Mouse (Mus musculus) large intestine, adult 2 months (tissue): ENCODE data around the gene Tecta. TPM values are rescaled to one million over a fixed set of nuclear protein-coding genes. Genes with fewer than 3 reads are reported as not detected.

Source experiments
- DNase-seq: peaks from one replicate; pipeline ENCODE4 v3.0.0-alpha.2; 2012; ENCODE audit warnings: low read depth, low spot score
- WGBS: fragments of 180-500 bp; shearing (Covaris S2); methylation state at CpG from one replicate; pipeline ENCODE4 v1.1.7; 2018; 5-methylcytosine and 5-hydroxymethylcytosine counted together
- polyA plus RNA-seq: library from polyadenylated mRNA; depleted of rRNA; stranded (reverse); fragments of >200 nt; gene quantifications from 2 replicates; pipeline ENCODE4 v1.2.3, GENCODE M21; 2012; rRNA removed

The Tecta gene
- 0.01 and 0.04 TPM in 2 replicates for polyA plus RNA-seq

- WGBS: 75% methylated on average over 6 of the region's 6 CpGs
- no peak for DNase-seq
Measured at GRCm38 (mm10) chr9:42399829-42400228, at the start of gene Tecta. Tecta (minus strand) TSS chr9:42399929.

GRCm38 (mm10) chr9:42449043-42449442 lies 49.3 kb upstream of the Tecta start:
- WGBS: 88% methylated on average over 6 of the region's 6 CpGs
- no peak for DNase-seq

DNA sequence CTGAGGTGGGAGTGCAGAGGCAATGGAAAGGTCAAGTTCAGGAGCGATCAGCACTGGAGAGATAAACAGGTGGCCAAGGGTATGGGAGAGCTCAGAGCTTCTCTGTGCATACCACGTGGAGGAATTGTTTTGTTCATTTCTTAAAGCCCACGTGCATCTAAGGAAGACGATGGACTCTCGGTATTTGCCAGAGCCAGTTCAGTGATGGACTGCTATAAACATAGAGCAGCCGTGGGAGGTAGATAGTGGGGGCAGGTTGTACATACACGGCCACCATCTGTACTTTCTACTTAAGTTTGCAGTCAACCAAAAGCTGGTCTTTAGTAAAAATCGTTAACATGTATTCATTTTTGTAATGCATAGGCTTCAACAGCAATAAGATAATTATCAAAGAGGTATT lies 42.4 kb upstream of the Tecta start:
- DNase-seq: no peak
- 87% methylated on average over 8 of the region's 8 CpGs for whole genome bisulfite sequencing

GRCm38 (mm10) chr9:42441234-42441633 lies 41.5 kb upstream of the Tecta start:
- 83% methylated on average over 2 of the region's 2 CpGs for WGBS
- DNase-seq: no peak

DNA sequence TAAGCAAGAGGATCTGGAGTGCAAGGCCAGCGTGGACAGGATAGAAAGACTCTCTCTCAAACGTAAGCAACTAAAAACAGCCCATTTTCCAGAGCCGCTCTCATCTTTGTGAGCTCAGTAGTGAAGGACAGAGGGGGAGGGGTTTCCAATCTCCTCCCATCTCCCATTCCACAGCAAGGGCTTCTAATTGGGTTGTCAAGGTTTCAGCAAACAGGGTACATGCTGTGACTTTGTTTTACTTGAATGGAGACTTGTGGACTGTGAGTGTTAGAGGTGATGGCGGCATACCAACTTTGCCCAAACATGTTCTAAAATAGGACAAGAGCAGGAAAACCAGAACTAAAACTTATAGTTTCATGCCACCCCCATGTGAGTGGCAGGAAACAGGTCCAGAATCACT lies 39.7 kb upstream of the Tecta start:
- 83% methylated on average over 4 of the region's 4 CpGs for WGBS
- no peak for DNase-seq

- WGBS: 93% methylated on average over 2 of the region's 2 CpGs
- DNase-seq: no peak
Measured at GRCm38 (mm10) chr9:42432155-42432554, 32.4 kb upstream of the Tecta start.

- 85% methylated on average over 2 of the region's 2 CpGs for WGBS
- no peak for DNase-seq
Measured at GRCm38 (mm10) chr9:42431606-42432005, 31.9 kb upstream of the Tecta start.

- DNase-seq: no peak
- WGBS: 67% methylated on average over 12 of the region's 12 CpGs
Measured at GRCm38 (mm10) chr9:42428060-42428924, 28.6 kb upstream of the Tecta start.

DNA sequence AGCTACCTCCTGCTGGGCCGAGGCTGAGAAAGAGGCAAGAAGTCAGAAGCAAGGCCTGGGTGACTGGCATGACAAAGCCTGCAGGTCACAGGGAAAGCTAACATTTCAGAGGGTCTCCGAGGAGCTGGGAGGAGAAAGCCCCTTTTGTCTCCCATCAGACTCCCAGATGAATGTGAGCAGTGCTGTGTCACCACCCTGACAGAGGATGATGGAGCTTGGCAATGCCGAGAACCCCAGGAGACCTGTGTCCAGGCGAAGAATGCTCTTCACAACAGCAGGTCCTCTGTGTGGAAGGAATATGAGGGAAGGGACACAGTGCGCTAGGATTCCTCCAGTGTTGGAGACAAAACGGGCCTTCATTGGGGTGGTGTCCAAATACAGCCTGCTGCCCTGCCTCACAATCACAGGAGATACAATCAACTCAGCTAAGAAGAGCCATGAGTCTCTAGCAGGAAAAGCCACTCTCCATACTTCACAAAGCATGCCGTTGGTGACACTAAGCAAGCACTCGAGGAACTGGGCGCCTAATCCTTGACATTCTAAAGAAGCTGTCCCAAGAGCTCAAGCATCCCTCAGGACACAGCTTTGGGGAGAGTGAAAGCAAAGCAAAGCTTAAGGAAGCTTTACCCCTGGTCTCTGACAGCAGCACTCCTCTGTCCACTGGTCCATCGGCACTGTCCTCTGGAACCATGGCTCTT lies 27.1 kb upstream of the Tecta start:
- WGBS: 84% methylated on average over 10 of the region's 10 CpGs
- no peak for DNase-seq

- peak; percentile 10 for DNase-seq
Measured at GRCm38 (mm10) chr9:42423649-42424048, 23.9 kb upstream of the Tecta start.

DNA sequence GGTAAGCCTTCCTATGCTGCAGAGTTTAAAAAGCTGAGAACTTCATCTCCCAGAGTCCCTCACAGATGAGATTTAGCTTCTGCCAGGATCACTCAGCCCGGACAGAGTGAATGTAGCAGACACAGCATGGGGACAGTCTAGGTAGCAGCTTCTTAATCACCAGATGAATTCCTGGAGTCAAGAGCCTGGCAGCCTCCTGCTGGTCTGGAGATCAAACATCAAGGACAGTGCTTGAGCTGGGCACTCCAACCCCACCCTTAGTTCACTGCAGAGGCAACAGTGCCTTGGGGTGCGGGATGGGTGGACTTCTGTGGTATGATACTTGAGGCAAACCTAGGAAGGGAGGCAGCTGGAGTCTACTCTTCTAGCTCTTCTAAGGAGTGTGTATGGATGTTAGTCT lies 20.0 kb upstream of the Tecta start:
- no peak for DNase-seq
- 90% methylated on average over 2 of the region's 2 CpGs for WGBS

More at GRCm38 (mm10) chr9:42423649-42424048, 23.9 kb upstream of the Tecta start:
- WGBS: 33% methylated on average over 2 of the region's 2 CpGs

GRCm38 (mm10) chr9:42418786-42419185 lies 19.1 kb upstream of the Tecta start:
- DNase-seq: no peak
- WGBS: 84% methylated on average over 5 of the region's 5 CpGs

DNA sequence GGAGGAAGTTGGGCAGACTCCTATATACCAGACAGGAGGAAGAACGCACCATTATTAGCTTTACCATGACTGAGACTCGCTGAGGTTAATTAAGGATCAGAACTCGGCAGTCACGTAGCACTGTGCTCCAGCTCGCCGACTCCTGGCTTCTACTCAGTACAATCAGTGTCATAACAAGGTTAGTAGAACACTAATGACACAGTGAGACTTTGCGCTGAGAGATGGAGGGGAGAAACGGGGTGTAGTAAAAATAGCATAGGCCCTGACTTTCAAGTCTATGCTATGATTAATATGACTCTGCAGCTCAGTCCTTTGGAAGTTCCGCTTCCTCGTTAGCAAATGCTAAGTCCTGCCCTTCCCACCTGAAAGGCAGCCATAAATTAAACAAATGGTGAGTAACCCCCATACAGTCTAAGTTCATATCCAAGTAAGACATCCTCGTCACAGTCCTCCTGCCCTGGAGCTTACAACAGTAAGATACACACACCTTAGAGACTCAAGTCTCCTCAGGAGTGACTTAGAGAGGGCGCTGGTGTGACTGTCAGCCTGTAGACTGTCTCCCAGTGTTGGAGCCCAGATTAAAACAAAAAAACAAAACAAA lies 17.7 kb upstream of the Tecta start:
- WGBS: 86% methylated on average over 12 of the region's 12 CpGs

DNA sequence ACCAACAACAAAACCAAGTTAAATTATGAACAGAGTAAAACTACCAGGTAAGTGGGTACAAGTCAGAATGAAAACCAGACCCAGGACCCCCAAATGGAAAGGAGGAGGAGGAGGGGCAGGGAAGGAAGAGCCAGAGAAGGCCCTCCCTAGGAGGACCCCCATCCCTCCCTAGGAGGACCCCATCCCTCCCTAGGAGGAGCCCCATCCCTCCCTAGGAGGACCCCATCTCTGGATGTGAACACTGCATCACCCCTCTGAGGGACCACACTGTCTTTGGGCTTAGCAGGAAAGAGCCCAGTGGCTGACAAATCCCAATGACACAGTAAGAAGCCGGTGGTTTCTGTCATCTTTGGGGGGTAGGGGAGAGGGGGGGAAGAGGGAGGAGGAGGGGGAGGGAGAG lies 15.5 kb upstream of the Tecta start:
- no peak for DNase-seq
- WGBS: 53% methylated on average over 1 of the region's 1 CpGs

More for the DNA sequence above, 17.7 kb upstream of the Tecta start:
- DNase-seq: no peak

- WGBS: 87% methylated on average over 12 of the region's 12 CpGs
Measured at GRCm38 (mm10) chr9:42413345-42413744, 13.6 kb upstream of the Tecta start.

GRCm38 (mm10) chr9:42411296-42411695 lies 11.6 kb upstream of the Tecta start:
- DNase-seq: no peak
- WGBS: 79% methylated on average over 6 of the region's 6 CpGs

More at GRCm38 (mm10) chr9:42413345-42413744, 13.6 kb upstream of the Tecta start:
- no peak for DNase-seq

DNA sequence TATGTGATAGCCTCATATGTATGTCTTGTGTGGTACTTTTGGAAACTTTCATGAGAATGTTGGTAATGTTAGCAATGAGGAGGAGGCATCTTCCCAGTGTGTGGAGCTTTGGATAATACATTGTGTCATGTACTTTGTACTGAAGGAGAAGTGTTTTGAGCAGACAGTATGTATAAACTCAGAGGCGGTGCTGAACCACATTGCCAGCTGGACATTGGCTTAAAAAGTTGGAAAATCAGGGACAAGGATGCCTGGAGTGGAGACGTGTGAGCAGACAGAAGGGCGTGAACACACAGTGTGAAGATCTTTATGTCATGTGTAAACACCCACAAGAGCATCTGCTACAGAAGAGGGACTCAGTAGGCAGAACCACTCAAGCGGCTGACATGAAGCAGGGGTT lies 6.0 kb upstream of the Tecta start:
- no peak for DNase-seq
- WGBS: 66% methylated on average over 4 of the region's 4 CpGs

- 85% methylated on average over 6 of the region's 6 CpGs for WGBS
- DNase-seq: no peak
Measured at GRCm38 (mm10) chr9:42401486-42401885, 1.8 kb upstream of the Tecta start.

DNA sequence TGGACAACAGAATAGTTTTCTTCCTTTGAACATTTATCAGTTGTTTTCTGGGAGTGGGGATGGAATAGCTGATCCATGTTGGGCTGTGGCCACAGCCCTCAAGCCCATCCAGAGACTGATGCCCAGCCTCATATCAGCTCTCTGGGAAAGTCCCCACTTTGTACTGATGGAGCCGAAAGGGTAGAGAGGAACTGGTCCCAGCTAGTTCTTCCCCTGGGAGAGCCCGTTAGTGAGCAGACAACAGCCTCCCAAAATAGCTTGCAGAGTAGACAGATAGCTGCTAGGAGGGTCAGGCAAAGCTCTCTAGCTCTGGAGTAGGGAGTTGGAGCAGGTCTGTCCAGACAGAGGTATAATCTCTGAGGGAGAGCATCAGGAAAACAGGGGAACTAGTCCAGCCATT lies 3.6 kb downstream of the Tecta start:
- DNase-seq: no peak
- 72% methylated on average over 2 of the region's 2 CpGs for WGBS

GRCm38 (mm10) chr9:42394903-42395302 lies 4.8 kb downstream of the Tecta start:
- 84% methylated on average over 6 of the region's 6 CpGs for WGBS
- DNase-seq: no peak
